Mouse (Mus musculus): Measurements from ENCODE around the gene Pianp. TPM values are rescaled to one million over a fixed set of nuclear protein-coding genes. Genes with fewer than 3 reads are reported as not detected.
A peak's percentile ranks its signal among the peaks of the same experiment; 100 is the strongest.

Pianp gene
- polyA plus RNA-seq, 1 experiment from 2014 or later, result 1.9 TPM

DNA sequence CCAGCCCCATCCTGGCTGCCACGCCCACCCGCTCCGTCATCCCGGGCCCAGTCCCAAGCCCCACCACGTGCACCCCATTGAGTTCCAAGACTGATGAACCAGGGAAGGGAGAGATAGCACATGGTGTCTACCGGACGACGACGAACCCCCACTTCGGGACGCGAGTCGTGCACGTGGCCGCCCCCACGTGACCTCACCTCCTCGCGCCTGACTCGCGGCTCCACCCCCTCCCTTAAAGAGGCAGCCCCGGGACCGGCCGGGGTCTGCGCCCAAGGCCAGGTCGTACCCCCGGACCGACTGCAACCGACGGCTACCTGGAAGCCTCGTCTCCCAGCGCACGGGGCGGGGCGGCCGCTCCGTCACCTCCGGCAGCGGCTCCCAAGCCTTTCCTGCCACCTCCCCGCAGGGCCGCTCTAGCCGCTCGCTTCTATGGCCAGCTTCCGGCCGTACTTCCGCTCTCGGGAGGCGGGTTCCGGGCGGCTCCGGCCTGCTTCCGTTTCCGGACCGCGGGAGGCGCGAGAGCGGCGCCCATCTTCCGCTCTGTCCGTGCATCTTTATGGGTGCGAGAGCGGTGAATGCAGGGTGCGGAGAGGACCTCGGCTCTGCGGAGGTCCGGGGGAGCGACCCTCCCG, 31.3 kb upstream of the Pianp start, which contains the start of gene Cops7a:
Gene Cops7a (minus strand): TSS at position 451 of the 632 bp plus-strand sequence.
- Histone ChIP-seq H3K4me3 (ENCODE audit: low read depth, low read length) (peak within 1 kb of the TSS; percentile 71), H3K9me3 (replicated peaks; ENCODE audit: control insufficient read depth, low read length) (no peaks in the 10 kb centered on the region), H3K27ac (replicated peaks; ENCODE audit: low read depth, low read length) (peak within 1 kb of the TSS; percentile 82), H3K4me2 (ENCODE audit: low read depth, low read length) (peak within 1 kb of the TSS; percentile 92), H3K27me3 (ENCODE audit: control insufficient read depth, insufficient read depth, low read length) (no peaks in the 10 kb centered on the region), H3K36me3 (replicated peaks; ENCODE audit: control insufficient read depth, insufficient read depth, low read depth, low read length) (no peaks in the 10 kb centered on the region), H3K9ac (replicated peaks; ENCODE audit: low read length) (peak within 1 kb of the TSS; percentile 91), H3K4me1 (ENCODE audit: control insufficient read depth, insufficient read depth, low read length) (no peaks in the 10 kb centered on the region)
- under 1% methylated on average over 65 of the region's 68 CpGs for WGBS
- peak; percentile 97 for DNase-seq (ENCODE audit: low spot score)
- peak; percentile 93 for ATAC-seq (replicated peaks; ENCODE audit: insufficient number of reproducible peaks, low FRiP score, low TSS enrichment, low read depth)

DNA sequence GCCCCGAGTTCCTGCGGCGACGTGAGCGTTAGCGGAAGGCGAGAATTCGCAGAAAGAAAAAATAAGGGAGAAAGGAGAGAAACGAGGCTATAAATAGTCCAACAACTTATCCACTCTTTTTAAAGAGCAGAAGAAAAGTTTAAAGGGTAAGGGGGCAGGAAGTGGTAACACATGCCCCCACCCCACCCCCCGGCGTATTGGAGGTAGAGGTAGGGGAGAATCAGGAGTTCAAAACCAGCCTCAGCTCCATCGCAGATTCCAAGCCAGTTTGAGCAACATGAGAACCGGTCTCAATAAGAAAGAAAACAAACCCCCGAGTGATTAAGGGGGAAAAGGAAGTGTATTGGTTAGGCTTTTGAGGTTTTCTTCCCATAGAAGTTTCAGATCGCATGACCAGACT, 30.7 kb upstream of the Pianp start:
- H3K27ac ChIP-seq (replicated peaks; ENCODE audit: low read depth, low read length), result peak overlapping the region; percentile 82
- no peaks in the 10 kb centered on the region for H3K9me3 ChIP-seq (replicated peaks; ENCODE audit: control insufficient read depth, low read length)
- WGBS, result 17% methylated on average over 15 of the region's 15 CpGs
- peak overlapping the region; percentile 92 for H3K4me2 ChIP-seq (ENCODE audit: low read depth, low read length)
- peak overlapping the region; percentile 91 for H3K9ac ChIP-seq (replicated peaks; ENCODE audit: low read length)
- no peaks in the 10 kb centered on the region for H3K27me3 ChIP-seq (ENCODE audit: control insufficient read depth, insufficient read depth, low read length)
- no peaks in the 10 kb centered on the region for H3K36me3 ChIP-seq (replicated peaks; ENCODE audit: control insufficient read depth, insufficient read depth, low read depth, low read length)
- DNase-seq (ENCODE audit: low spot score), result no peak
- no peaks in the 10 kb centered on the region for H3K4me1 ChIP-seq (ENCODE audit: control insufficient read depth, insufficient read depth, low read length)
- H3K4me3 ChIP-seq (ENCODE audit: low read depth, low read length), result peak overlapping the region; percentile 71
- no peak for ATAC-seq (replicated peaks; ENCODE audit: insufficient number of reproducible peaks, low FRiP score, low TSS enrichment, low read depth)

DNA sequence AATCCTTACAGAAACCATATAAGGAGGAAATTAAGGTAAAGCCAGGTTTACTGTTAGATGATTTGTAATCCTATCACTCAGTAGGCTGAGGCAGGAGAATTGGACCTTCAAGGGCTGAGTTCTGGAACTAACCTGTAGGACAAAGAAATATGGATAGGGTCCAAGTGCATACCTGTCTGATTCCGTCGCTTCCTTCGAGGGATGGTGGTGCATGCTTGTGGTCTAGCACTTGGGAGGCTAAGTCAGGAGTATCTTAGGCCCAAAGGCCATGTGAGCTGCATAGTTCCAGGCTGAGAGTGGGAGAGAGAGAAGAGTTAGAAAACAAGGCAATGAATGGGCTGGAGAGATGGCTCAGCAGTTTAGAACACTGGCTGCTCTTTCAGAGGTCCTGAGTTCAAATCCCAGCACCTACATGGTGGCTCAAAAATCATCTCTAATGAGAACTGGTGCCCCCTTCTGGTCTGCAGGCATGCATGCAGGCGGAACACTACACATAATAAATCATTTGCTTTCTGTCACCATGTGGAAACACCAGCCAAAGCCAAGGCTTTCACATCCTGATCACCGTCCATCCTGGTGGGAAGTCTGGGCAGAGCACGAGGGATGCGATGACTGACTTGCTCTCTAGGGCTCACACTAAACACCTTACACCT, 29.9 kb upstream of the Pianp start:
- Histone ChIP-seq H3K4me3 (ENCODE audit: low read depth, low read length) (no peak overlapping the region), H3K4me2 (ENCODE audit: low read depth, low read length) (no peak overlapping the region; the same call in 1 of the 2 replicates), H3K27me3 (ENCODE audit: control insufficient read depth, insufficient read depth, low read length) (no peaks in the 10 kb centered on the region), H3K9me3 (replicated peaks; ENCODE audit: control insufficient read depth, low read length) (no peaks in the 10 kb centered on the region), H3K27ac (replicated peaks; ENCODE audit: low read depth, low read length) (no peak overlapping the region), H3K36me3 (replicated peaks; ENCODE audit: control insufficient read depth, insufficient read depth, low read depth, low read length) (no peaks in the 10 kb centered on the region), H3K4me1 (ENCODE audit: control insufficient read depth, insufficient read depth, low read length) (no peaks in the 10 kb centered on the region), H3K9ac (replicated peaks; ENCODE audit: low read length) (no peak overlapping the region)
- ATAC-seq (replicated peaks; ENCODE audit: insufficient number of reproducible peaks, low FRiP score, low TSS enrichment, low read depth), result no peak
- WGBS, result 97% methylated on average over 7 of the region's 7 CpGs
- no peak for DNase-seq (ENCODE audit: low spot score)

DNA sequence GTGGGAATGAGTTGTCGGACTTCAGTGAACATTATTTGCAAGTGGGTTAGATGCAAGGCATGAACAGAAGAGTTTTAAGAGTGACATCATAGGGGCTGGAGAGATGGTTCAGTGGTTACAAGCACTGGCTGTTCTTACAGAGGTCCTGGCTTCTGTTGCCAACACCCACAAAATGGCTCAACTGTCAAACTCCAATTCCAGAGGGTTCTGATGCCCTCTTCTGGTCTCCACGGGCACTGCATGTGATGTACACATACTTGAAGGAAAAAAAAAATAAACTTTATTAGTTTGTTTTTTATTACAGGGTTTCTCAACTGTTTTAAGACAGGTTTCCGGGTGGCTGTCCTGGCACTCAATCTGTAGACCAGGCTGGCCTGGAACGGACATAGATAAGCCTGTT, 28.7 kb upstream of the Pianp start:
- H3K9ac ChIP-seq (replicated peaks; ENCODE audit: low read length), result no peak overlapping the region
- H3K4me3 ChIP-seq (ENCODE audit: low read depth, low read length), result no peak overlapping the region
- no peaks in the 10 kb centered on the region for H3K27me3 ChIP-seq (ENCODE audit: control insufficient read depth, insufficient read depth, low read length)
- WGBS, result 72% methylated on average over 4 of the region's 4 CpGs
- ATAC-seq (replicated peaks; ENCODE audit: insufficient number of reproducible peaks, low FRiP score, low TSS enrichment, low read depth), result no peak
- H3K4me1 ChIP-seq (ENCODE audit: control insufficient read depth, insufficient read depth, low read length), result no peaks in the 10 kb centered on the region
- no peaks in the 10 kb centered on the region for H3K9me3 ChIP-seq (replicated peaks; ENCODE audit: control insufficient read depth, low read length)
- no peak overlapping the region for H3K27ac ChIP-seq (replicated peaks; ENCODE audit: low read depth, low read length)
- H3K4me2 ChIP-seq (ENCODE audit: low read depth, low read length), result no peak overlapping the region
- DNase-seq (ENCODE audit: low spot score), result peak; percentile 59
- no peaks in the 10 kb centered on the region for H3K36me3 ChIP-seq (replicated peaks; ENCODE audit: control insufficient read depth, insufficient read depth, low read depth, low read length)

DNA sequence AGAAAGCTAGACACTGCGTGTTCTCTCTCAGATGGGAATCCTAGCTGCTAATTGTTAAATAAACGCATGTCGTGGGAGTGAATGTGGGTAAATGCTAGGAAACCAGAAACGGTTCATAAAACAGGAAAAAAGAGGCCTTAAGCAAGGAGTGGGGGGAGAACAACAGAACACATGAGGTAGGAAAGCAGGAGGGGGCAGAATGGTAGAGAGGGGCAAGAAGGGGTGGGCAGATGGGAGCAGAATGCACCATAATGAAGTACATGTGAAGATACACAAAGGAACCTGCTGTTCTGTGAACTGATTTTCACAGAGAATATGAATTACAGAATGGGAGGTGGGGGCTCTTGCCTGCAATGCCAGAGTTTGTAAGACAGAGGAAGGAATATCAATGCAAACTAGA, 4.3 kb upstream of the Pianp start:
- H3K27me3 ChIP-seq (ENCODE audit: control insufficient read depth, insufficient read depth, low read length), result peaks cover 27% of the 10 kb centered on the region
- no peaks in the 10 kb centered on the region for H3K36me3 ChIP-seq (replicated peaks; ENCODE audit: control insufficient read depth, insufficient read depth, low read depth, low read length)
- WGBS, result 68% methylated on average over 4 of the region's 4 CpGs
- no peak overlapping the region for H3K9ac ChIP-seq (replicated peaks; ENCODE audit: low read length)
- H3K27ac ChIP-seq (replicated peaks; ENCODE audit: low read depth, low read length), result no peak overlapping the region
- H3K4me1 ChIP-seq (ENCODE audit: control insufficient read depth, insufficient read depth, low read length), result peaks cover 6% of the 10 kb centered on the region; the same call in 1 of the 2 replicates
- no peak for DNase-seq (ENCODE audit: low spot score)
- no peak overlapping the region for H3K4me2 ChIP-seq (ENCODE audit: low read depth, low read length)
- no peak for ATAC-seq (replicated peaks; ENCODE audit: insufficient number of reproducible peaks, low FRiP score, low TSS enrichment, low read depth)
- no peaks in the 10 kb centered on the region for H3K9me3 ChIP-seq (replicated peaks; ENCODE audit: control insufficient read depth, low read length)
- H3K4me3 ChIP-seq (ENCODE audit: low read depth, low read length), result no peak overlapping the region

DNA sequence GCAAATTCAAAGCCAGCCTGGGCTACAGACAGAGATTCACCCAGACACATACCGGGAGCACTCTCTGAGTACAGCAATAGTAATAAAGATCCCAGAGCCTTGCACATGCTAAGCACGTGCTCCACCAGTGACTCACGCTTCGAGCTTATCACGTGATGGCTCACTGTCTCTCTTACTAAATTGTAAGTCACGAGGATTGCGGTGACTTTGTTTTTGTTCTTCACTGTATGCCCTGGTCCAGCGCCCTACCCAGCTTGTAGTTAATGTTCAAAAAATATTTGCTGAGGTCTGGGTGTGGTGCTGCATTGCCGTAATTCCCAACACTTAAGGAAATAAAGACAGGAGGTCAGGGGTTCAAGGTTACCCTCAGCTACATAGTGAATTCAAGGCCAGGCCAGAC, 3.1 kb upstream of the Pianp start:
- H3K27me3 ChIP-seq (ENCODE audit: control insufficient read depth, insufficient read depth, low read length), result peaks cover 38% of the 10 kb centered on the region
- WGBS, result 81% methylated on average over 9 of the region's 9 CpGs
- peaks cover 9% of the 10 kb centered on the region; the same call in 1 of the 2 replicates for H3K4me1 ChIP-seq (ENCODE audit: control insufficient read depth, insufficient read depth, low read length)

DNA sequence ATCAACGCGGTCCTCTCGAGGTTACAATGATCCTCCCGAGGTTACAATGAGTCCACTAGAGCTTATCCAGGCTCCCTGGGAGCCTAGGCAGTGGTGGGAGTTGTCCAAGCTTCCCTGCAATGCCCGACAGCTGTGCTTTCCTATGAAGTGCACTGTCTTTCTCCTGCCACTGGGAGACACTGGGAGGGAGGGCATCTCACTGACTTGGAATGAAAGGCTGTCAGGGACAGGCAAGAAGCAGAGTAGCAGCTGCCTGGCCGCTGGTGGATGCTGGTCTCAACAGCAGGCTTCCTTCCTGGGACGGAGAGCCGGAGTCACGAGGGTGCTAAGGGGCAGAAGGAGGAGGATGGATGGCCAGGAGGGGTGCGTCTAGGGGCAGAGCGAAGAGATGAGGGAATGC, 2.6 kb upstream of the Pianp start:
- 10% methylated on average over 11 of the region's 11 CpGs for WGBS
- H3K27me3 ChIP-seq (ENCODE audit: control insufficient read depth, insufficient read depth, low read length), result peaks cover 43% of the 10 kb centered on the region
- no peak overlapping the region for H3K27ac ChIP-seq (replicated peaks; ENCODE audit: low read depth, low read length)
- no peaks in the 10 kb centered on the region for H3K9me3 ChIP-seq (replicated peaks; ENCODE audit: control insufficient read depth, low read length)
- no peak overlapping the region for H3K4me3 ChIP-seq (ENCODE audit: low read depth, low read length)
- peaks cover 9% of the 10 kb centered on the region; the same call in 1 of the 2 replicates for H3K4me1 ChIP-seq (ENCODE audit: control insufficient read depth, insufficient read depth, low read length)
- H3K36me3 ChIP-seq (replicated peaks; ENCODE audit: control insufficient read depth, insufficient read depth, low read depth, low read length), result no peaks in the 10 kb centered on the region
- H3K9ac ChIP-seq (replicated peaks; ENCODE audit: low read length), result peak overlapping the region; percentile 3; the same call in 1 of the 2 replicates
- no peak overlapping the region; the same call in 1 of the 2 replicates for H3K4me2 ChIP-seq (ENCODE audit: low read depth, low read length)
- ATAC-seq (replicated peaks; ENCODE audit: insufficient number of reproducible peaks, low FRiP score, low TSS enrichment, low read depth), result no peak
- DNase-seq (ENCODE audit: low spot score), result peak; percentile 41

More for the DNA sequence above, 3.1 kb upstream of the Pianp start:
- H3K9me3 ChIP-seq (replicated peaks; ENCODE audit: control insufficient read depth, low read length), result no peaks in the 10 kb centered on the region
- H3K4me2 ChIP-seq (ENCODE audit: low read depth, low read length), result no peak overlapping the region
- H3K36me3 ChIP-seq (replicated peaks; ENCODE audit: control insufficient read depth, insufficient read depth, low read depth, low read length), result no peaks in the 10 kb centered on the region
- ATAC-seq (replicated peaks; ENCODE audit: insufficient number of reproducible peaks, low FRiP score, low TSS enrichment, low read depth) (no peak), DNase-seq (ENCODE audit: low spot score) (no peak)
- H3K4me3 ChIP-seq (ENCODE audit: low read depth, low read length), result no peak overlapping the region
- H3K9ac ChIP-seq (replicated peaks; ENCODE audit: low read length), result no peak overlapping the region
- no peak overlapping the region for H3K27ac ChIP-seq (replicated peaks; ENCODE audit: low read depth, low read length)

DNA sequence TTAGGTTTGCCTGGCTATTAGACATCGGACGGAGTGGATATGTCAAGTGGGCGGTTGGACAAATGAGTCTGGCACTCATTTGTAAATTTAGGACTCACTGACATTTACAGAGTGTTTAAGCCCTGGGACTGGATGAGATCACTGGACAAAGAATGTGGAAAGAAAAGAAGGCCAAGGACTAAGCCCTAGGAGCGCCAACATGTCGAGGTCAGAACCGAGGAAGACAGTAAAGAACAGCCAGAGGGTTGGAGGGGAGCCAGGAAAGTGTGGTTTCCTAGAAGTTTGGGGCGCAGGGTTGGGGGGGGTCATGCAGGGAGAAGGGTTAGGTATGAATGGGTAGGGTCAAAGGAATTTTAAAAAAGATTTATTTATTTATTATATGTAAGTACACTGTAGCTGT, 1.2 kb upstream of the Pianp start:
- ATAC-seq (replicated peaks; ENCODE audit: insufficient number of reproducible peaks, low FRiP score, low TSS enrichment, low read depth), result no peak
- Histone ChIP-seq H3K9me3 (replicated peaks; ENCODE audit: control insufficient read depth, low read length) (no peaks in the 10 kb centered on the region), H3K27me3 (ENCODE audit: control insufficient read depth, insufficient read depth, low read length) (peaks cover 53% of the 10 kb centered on the region), H3K4me2 (ENCODE audit: low read depth, low read length) (no peak overlapping the region), H3K4me1 (ENCODE audit: control insufficient read depth, insufficient read depth, low read length) (peaks cover 9% of the 10 kb centered on the region; the same call in 1 of the 2 replicates), H3K27ac (replicated peaks; ENCODE audit: low read depth, low read length) (no peak overlapping the region), H3K9ac (replicated peaks; ENCODE audit: low read length) (no peak overlapping the region), H3K4me3 (ENCODE audit: low read depth, low read length) (no peak overlapping the region), H3K36me3 (replicated peaks; ENCODE audit: control insufficient read depth, insufficient read depth, low read depth, low read length) (no peaks in the 10 kb centered on the region)
- no peak for DNase-seq (ENCODE audit: low spot score)
- WGBS, result 86% methylated on average over 7 of the region's 7 CpGs
